Mouse (Mus musculus) MEL (cell line): Measurements from ENCODE around the gene Iqck. TPM values are rescaled to one million over a fixed set of nuclear protein-coding genes. Genes with fewer than 3 reads are reported as not detected.

ENCODE experiments used
- DNase-seq: peaks from one replicate; pipeline ENCODE4 v3.0.0; 2011; ENCODE audit warnings: low read depth, low spot score
- H3K27ac ChIP-seq: 2 replicates; pipeline ENCODE4 v1.5.1; 2012; ENCODE audit warnings: low read depth, mild to moderate bottlenecking, control low read depth, low read length, moderate library complexity; ENCODE audit not compliant: control insufficient read depth
- H3K27me3 ChIP-seq, 2 experiments: fragments of 150-350 bp in 1 of 2; sonication (generic) in 1 of 2; 2 replicates each; pipeline ENCODE4 v1.6.1; 2012; ENCODE audit warnings: low read length in 2 of 2, mild to moderate bottlenecking in 2 of 2, improper control_type of control experiment in 1 of 2, moderate library complexity in 1 of 2; ENCODE audit not compliant: insufficient read depth in 2 of 2, control insufficient read depth in 1 of 2
- H3K36me3 ChIP-seq, 2 experiments: 2 replicates each; pipeline ENCODE4 v1.6.1; 2012 to 2014; ENCODE audit warnings: low read length in 2 of 2, improper control_type of control experiment in 1 of 2, inconsistent platforms in 1 of 2, mild to moderate bottlenecking in 1 of 2; ENCODE audit not compliant: insufficient read depth in 2 of 2, control insufficient read depth in 1 of 2
- H3K4me1 ChIP-seq, 2 experiments: fragments of 150-350 bp in 1 of 2; sonication (generic) in 1 of 2; 2 replicates each; pipeline ENCODE4 v1.6.1; 2012; ENCODE audit warnings: low read length in 2 of 2, improper control_type of control experiment in 1 of 2, mild to moderate bottlenecking in 1 of 2; ENCODE audit not compliant: insufficient read depth in 2 of 2, control insufficient read depth in 1 of 2
- H3K4me3 ChIP-seq, 2 experiments: fragments of 150-350 bp in 1 of 2; sonication (generic) in 1 of 2; 2 replicates each; pipeline ENCODE4 v1.5.1; 2012; ENCODE audit warnings: low read depth in 2 of 2, low read length in 2 of 2, mild to moderate bottlenecking in 2 of 2, moderate library complexity in 2 of 2, control low read depth in 1 of 2, improper control_type of control experiment in 1 of 2; ENCODE audit not compliant: control insufficient read depth in 1 of 2, insufficient read depth in 1 of 2
- H3K79me2 ChIP-seq: 2 replicates; pipeline ENCODE4 v1.6.1; 2012; ENCODE audit warnings: mild to moderate bottlenecking, low read length, moderate library complexity; ENCODE audit not compliant: control insufficient read depth, poor library complexity, insufficient read depth
- H3K9ac ChIP-seq: 2 replicates; pipeline ENCODE4 v1.6.1; 2012; ENCODE audit warnings: low read depth, mild to moderate bottlenecking, control low read depth, low read length, moderate library complexity; ENCODE audit not compliant: control insufficient read depth, poor library complexity, severe bottlenecking
- H3K9me3 ChIP-seq: fragments of 150-350 bp; sonication (generic); replicated peaks from 2 replicates; pipeline ENCODE4 v1.6.1; 2012; ENCODE audit warnings: mild to moderate bottlenecking, low read length, improper control_type of control experiment, moderate library complexity; ENCODE audit not compliant: insufficient read depth
- CHD2 ChIP-seq: IDR thresholded peaks from 2 replicates; pipeline ENCODE4 v1.6.1; 2011; ENCODE audit warnings: low read length, improper control_type of control experiment
- CTCF ChIP-seq, 3 experiments: IDR thresholded peaks in 2 of 3; conservative IDR thresholded peaks in 1 of 3; 2 replicates each; pipeline ENCODE4 v1.5.1; 2011 to 2012; ENCODE audit warnings: low read length in 3 of 3, low read depth in 2 of 3, mild to moderate bottlenecking in 2 of 3, improper control_type of control experiment in 1 of 3, inconsistent platforms in 1 of 3, mixed read lengths in 1 of 3, moderate library complexity in 1 of 3; ENCODE audit not compliant: control insufficient read depth in 1 of 3, insufficient read depth in 1 of 3, poor library complexity in 1 of 3, severe bottlenecking in 1 of 3
- E2F4 ChIP-seq: IDR thresholded peaks from 2 replicates; pipeline ENCODE4 v1.6.1; 2011; ENCODE audit warnings: low read depth, low read length, improper control_type of control experiment, borderline replicate concordance
- ETS1 ChIP-seq: IDR thresholded peaks from 2 replicates; pipeline ENCODE4 v1.6.1; 2012; ENCODE audit warnings: low read depth, mild to moderate bottlenecking, inconsistent platforms, low read length, improper control_type of control experiment, moderate library complexity
- HCFC1 ChIP-seq: IDR thresholded peaks from 2 replicates; pipeline ENCODE4 v1.6.1; 2012; ENCODE audit warnings: low read depth, mild to moderate bottlenecking, inconsistent platforms, low read length, improper control_type of control experiment, moderate library complexity
- MAFK ChIP-seq: IDR thresholded peaks from 2 replicates; pipeline ENCODE4 v1.6.1; 2011; ENCODE audit warnings: low read depth, mild to moderate bottlenecking, low read length, improper control_type of control experiment, borderline replicate concordance
- MAX ChIP-seq: IDR thresholded peaks from 2 replicates; pipeline ENCODE4 v1.6.1; 2011; ENCODE audit warnings: low read length, improper control_type of control experiment
- MAZ ChIP-seq: IDR thresholded peaks from 2 replicates; pipeline ENCODE4 v1.6.1; 2012; ENCODE audit warnings: low read depth, mild to moderate bottlenecking, inconsistent platforms, low read length, improper control_type of control experiment
- MEF2A ChIP-seq: IDR thresholded peaks from 2 replicates; pipeline ENCODE4 v1.6.1; 2014; ENCODE audit warnings: low read depth, mild to moderate bottlenecking, inconsistent platforms, low read length, improper control_type of control experiment; ENCODE audit not compliant: poor library complexity, insufficient replicate concordance, severe bottlenecking; ENCODE audit errors: extremely low read depth
- MYB ChIP-seq: IDR thresholded peaks from 2 replicates; pipeline ENCODE4 v1.6.1; 2011; ENCODE audit warnings: mild to moderate bottlenecking, low read depth, low read length, improper control_type of control experiment
- MYC ChIP-seq: IDR thresholded peaks from 2 replicates; pipeline ENCODE4 v1.6.1; 2011; ENCODE audit warnings: low read depth, mild to moderate bottlenecking, low read length, improper control_type of control experiment, moderate library complexity
- POLR2AphosphoS5 ChIP-seq: IDR thresholded peaks from 2 replicates; pipeline ENCODE4 v1.6.1; 2012; ENCODE audit warnings: low read depth, borderline replicate concordance, mild to moderate bottlenecking, inconsistent platforms, low read length, moderate library complexity, mixed read lengths
- RCOR1 ChIP-seq: IDR thresholded peaks from 2 replicates; pipeline ENCODE4 v1.6.1; 2012; ENCODE audit warnings: low read depth, mild to moderate bottlenecking, inconsistent platforms, low read length, improper control_type of control experiment
- SMC3 ChIP-seq: IDR thresholded peaks from 2 replicates; pipeline ENCODE4 v1.6.1; 2011; ENCODE audit warnings: low read depth, low read length, improper control_type of control experiment
- TBP ChIP-seq: IDR thresholded peaks from 2 replicates; pipeline ENCODE4 v1.8.0; 2011; ENCODE audit warnings: low read depth, low read length, improper control_type of control experiment
- USF2 ChIP-seq, 2 experiments: IDR thresholded peaks; 2 replicates each; pipeline ENCODE4 v1.6.1; 2011 to 2012; ENCODE audit warnings: improper control_type of control experiment in 2 of 2, low read length in 2 of 2, borderline replicate concordance in 1 of 2, inconsistent platforms in 1 of 2, low read depth in 1 of 2, mild to moderate bottlenecking in 1 of 2; ENCODE audit not compliant: insufficient read depth in 1 of 2
- ZC3H11A ChIP-seq: IDR thresholded peaks from 2 replicates; pipeline ENCODE4 v1.6.1; 2012; ENCODE audit warnings: low read depth, mild to moderate bottlenecking, inconsistent platforms, low read length, improper control_type of control experiment
- ZMIZ1 ChIP-seq: IDR thresholded peaks from 2 replicates; pipeline ENCODE4 v1.6.1; 2012; ENCODE audit warnings: low read depth, mild to moderate bottlenecking, inconsistent platforms, low read length, improper control_type of control experiment, moderate library complexity
- ZNF384 ChIP-seq: IDR thresholded peaks from 2 replicates; pipeline ENCODE4 v1.6.1; 2012; ENCODE audit warnings: low read depth, mild to moderate bottlenecking, inconsistent platforms, low read length, improper control_type of control experiment
- polyA plus RNA-seq, 2 experiments: library from polyadenylated mRNA; stranded (reverse) in 1 of 2; unstranded in 1 of 2; fragments of >175 nt in 1 of 2; fragments of >200 nt in 1 of 2; gene quantifications; 2 replicates each; pipeline versions ENCODE4 v1.2.1 to v1.2.4; 2012; ENCODE audit warnings: low replicate concordance in 2 of 2, low read depth in 1 of 2; ENCODE audit not compliant: insufficient read length in 2 of 2, insufficient read depth in 1 of 2, missing spikeins in 1 of 2
- total RNA-seq: library from RNA; depleted of rRNA; stranded (reverse); fragments of 300-350 nt; gene quantifications from 2 replicates; pipeline ENCODE4 v1.2.3, GENCODE M21; 2012

Gene Iqck
- total and polyA plus RNA-seq, 3 experiments = 0.39 to 0.40 TPM; not detected in 1

DNA sequence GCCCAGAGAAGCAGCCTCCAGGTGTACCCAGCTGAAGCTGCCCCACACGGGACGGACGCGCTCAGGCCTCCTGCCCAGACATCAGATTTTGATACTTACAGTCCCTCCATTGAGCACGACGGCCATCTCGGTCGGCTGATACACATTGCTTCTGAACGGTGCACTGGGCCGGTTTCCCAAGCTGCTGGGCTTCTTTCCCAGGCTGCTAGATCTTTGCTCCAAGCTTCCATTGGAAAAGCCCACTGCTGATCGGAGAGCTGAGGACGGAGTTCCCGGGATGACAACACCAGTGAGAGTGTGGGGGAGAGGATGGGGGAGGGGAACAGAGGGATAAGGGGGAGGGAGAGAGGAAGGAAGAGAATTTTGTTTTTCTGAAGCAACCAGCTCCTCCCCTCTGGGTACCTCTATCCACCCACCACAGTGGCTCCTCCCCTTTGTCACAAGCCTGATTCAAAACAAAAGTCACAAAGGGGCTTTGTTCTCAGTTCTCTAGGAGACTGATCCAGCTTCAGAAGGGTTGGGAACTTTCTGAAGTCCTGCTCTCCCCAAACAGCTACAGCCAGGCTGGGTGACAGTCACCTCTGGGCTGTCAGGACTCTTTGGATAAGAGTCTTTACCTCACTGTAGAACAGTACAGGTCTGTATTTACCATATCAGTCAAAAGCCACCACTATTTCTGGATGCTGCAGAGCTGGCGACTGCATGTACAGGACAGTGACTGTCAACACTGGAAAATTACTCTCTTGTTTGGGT lies 121.0 kb downstream of the Iqck start:
- Histone ChIP-seq H3K9ac (no peak overlapping the region), H3K36me3 (no peaks in the 10 kb centered on the region), H3K79me2 (no peaks in the 10 kb centered on the region), H3K4me1 (no peaks in the 10 kb centered on the region), H3K9me3 (no peaks in the 10 kb centered on the region), H3K4me3 (no peak overlapping the region), H3K27ac (no peak overlapping the region), H3K27me3 (no peaks in the 10 kb centered on the region)
- TF ChIP-seq TBP (no peak), ETS1 (no peak), MYB (no peak)
- DNase-seq = no peak

DNA sequence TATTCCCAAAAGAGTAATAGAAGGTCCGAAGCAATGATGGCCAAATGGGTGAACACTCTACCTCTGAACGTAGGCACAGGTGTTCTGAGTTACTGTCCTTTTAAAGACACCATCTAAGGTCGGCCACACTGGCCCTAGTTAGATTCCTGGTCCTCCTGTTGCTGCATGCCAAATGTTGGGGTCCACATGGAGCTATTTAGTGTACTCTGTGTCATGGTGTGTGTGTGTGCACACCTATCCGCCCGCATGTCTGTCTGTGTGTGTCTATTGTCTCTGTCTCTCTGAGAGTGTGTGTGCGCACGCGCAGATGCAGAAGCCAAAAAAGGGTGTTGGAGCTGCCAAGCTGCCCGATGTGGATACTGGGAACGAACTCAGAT lies 121.6 kb downstream of the Iqck start:
- no peaks in the 10 kb centered on the region for H3K27me3 ChIP-seq
- no peak for TF ChIP-seq MAFK
- no peak for TF ChIP-seq MAZ
- TF ChIP-seq SMC3 = no peak
- no peak for TF ChIP-seq MAX
- no peak for TF ChIP-seq ZMIZ1
- no peak for TF ChIP-seq HCFC1
- TF ChIP-seq MYC = no peak
- no peak for TF ChIP-seq ZC3H11A
- no peak for TF ChIP-seq CHD2
- TF ChIP-seq USF2 (IDR thresholded peaks at IDR 0.05; ENCODE audit: borderline replicate concordance in 1 of 2, insufficient read depth in 1 of 2, low read depth in 1 of 2, low read length in 2 of 2) = no peak
- TF ChIP-seq MEF2A = no peak
- TF ChIP-seq POLR2AphosphoS5 = no peak
- no peak for TF ChIP-seq CTCF (IDR thresholded peaks at IDR 0.05 in 2 of 3, conservative IDR thresholded peaks at IDR 0.05 in 1 of 3; ENCODE audit: control insufficient read depth in 1 of 3, insufficient read depth in 1 of 3, low read depth in 2 of 3, low read length in 3 of 3, poor library complexity in 1 of 3, severe bottlenecking in 1 of 3)
- TF ChIP-seq RCOR1 = no peak
- no peak for TF ChIP-seq E2F4
- TF ChIP-seq ZNF384 = no peak
- H3K36me3 ChIP-seq = no peaks in the 10 kb centered on the region
- no peak overlapping the region for H3K4me3 ChIP-seq
- no peak overlapping the region for H3K27ac ChIP-seq
- H3K9ac ChIP-seq = no peak overlapping the region
- no peaks in the 10 kb centered on the region for H3K4me1 ChIP-seq
- H3K9me3 ChIP-seq = no peaks in the 10 kb centered on the region
- no peaks in the 10 kb centered on the region for H3K79me2 ChIP-seq
- DNase-seq = no peak
